Mouse (Mus musculus): Measurements from ENCODE around the gene Ankrd55. TPM values are rescaled to one million over a fixed set of nuclear protein-coding genes. Genes with fewer than 3 reads are reported as not detected.

Gene Ankrd55
- polyA plus RNA-seq, 1 experiment from 2014 or later = 10.1 TPM

DNA sequence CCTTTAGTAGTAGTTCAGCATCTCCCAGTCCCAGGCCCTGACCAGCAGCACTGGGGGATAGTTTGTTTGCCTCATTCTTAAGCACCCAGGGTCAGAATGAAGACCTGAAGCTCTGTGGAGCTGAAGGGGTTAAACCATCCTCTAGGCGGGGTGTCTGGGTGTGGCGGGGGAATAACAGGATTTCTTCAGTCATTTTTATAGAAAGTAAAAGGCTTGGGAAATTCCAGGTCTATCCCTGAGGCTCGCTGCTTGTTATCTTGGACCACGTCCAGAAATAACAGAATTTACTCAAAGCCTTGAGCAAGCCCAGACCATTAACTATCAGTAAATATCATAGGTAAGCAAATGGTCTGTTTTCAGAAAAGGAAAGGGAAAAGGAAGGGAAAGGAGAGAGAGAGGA lies 39.3 kb downstream of the Ankrd55 start:
- ATAC-seq (ENCODE audit: low FRiP score, low read depth) = no peak
- 66% methylated on average over 4 of the region's 4 CpGs for WGBS
- no peak overlapping the region for H3K27ac ChIP-seq (replicated peaks)

DNA sequence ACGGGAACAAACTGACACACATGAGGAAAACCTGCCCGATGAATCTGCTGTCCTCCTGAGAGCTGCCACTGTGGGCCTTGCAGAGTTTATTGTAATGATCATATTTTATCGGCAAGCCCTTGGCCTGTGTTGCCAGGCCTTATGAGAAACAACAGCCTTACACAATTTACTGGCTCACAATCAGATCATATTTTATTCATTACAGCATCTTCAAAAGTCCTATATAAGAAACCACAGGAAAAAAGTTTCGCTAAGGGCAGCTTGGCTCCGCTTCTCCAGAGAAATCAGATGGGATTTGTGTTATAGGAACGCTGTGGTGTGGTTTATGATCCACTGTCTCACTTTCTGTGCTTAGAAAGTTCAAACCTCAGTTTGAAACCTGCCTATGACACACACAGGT lies 42.0 kb downstream of the Ankrd55 start:
- no peak overlapping the region for H3K4me3 ChIP-seq
- H3K9ac ChIP-seq = no peak overlapping the region
- H3K4me1 ChIP-seq (replicated peaks) = peaks cover 18% of the 10 kb centered on the region
- ATAC-seq (ENCODE audit: low FRiP score, low read depth) = no peak
- 0 out of 2 replicates have a peak overlapping the region, but pooled peaks have one; percentile 82 for H3K27ac ChIP-seq (replicated peaks)
- no peak overlapping the region for H3K4me2 ChIP-seq
- H3K9me3 ChIP-seq = no peaks in the 10 kb centered on the region
- H3K36me3 ChIP-seq = no peaks in the 10 kb centered on the region
- no peaks in the 10 kb centered on the region for H3K27me3 ChIP-seq
- 89% methylated on average over 6 of the region's 6 CpGs for WGBS

More for the DNA sequence above, 39.3 kb downstream of the Ankrd55 start:
- Histone ChIP-seq H3K27me3 (no peaks in the 10 kb centered on the region), H3K9me3 (no peaks in the 10 kb centered on the region), H3K4me1 (replicated peaks) (peaks cover 18% of the 10 kb centered on the region), H3K9ac (no peak overlapping the region), H3K4me2 (no peak overlapping the region), H3K4me3 (no peak overlapping the region), H3K36me3 (no peaks in the 10 kb centered on the region)

DNA sequence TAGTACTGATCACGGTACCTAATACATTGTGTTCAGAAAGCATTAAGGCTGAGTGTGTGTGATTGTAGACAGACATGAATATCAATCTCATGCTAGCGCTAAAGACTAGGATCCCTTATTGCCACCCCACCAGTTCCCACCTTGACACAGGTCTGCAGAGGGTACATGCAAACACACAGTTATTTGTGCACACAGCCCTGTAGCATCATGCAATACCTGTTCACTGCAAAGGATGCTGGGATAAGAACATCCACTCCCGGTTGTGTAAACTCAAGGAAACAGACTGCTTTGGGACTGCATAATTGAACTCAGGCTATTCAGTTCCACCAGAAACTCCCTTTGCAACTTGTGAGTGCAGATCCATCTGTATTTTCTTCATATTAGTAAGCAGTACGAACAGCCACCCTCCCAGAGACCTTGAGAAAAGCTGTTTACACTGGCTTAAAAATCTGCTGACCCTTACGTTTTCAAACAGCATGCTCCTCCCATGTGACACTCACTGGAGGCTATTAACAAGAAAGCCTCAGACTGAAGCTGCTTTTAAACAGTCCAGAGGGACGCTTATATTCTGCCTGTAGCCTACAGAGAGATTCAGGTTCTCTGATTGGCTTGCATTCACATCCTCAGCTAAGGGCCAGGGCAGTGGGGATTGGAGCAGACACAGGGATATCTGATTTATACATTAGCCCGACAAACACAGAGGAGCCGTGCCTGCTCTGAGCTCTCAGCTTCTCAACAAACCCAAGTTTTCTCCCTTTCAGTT lies 42.8 kb downstream of the Ankrd55 start:
- ATAC-seq (ENCODE audit: low FRiP score, low read depth) = peak; percentile 88
- H3K4me3 ChIP-seq = no peak overlapping the region

DNA sequence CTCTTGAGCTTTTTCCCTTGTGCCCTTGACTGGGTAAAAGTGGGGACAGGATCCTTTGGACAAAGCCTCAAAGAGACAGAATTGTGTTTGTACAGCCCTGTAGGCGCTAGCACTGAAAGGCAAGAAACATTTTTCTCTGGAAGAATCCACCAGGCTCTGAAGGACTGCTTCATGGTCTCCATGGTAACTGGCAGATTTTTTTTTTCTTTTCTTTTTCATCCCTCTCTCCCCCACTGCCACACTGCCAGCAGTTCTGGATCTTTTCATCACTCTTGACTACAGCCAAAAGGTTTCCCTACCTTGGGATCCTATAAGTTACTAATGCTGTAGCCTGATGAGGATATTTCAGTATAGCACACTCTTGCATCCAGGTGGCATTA lies 43.4 kb downstream of the Ankrd55 start:
- H3K9me3 ChIP-seq = no peaks in the 10 kb centered on the region
- WGBS = 7% methylated on average over 1 of the region's 1 CpGs
- peaks cover 18% of the 10 kb centered on the region for H3K4me1 ChIP-seq (replicated peaks)
- H3K36me3 ChIP-seq = no peaks in the 10 kb centered on the region
- H3K4me3 ChIP-seq = no peak overlapping the region
- peak; percentile 82 for ATAC-seq (ENCODE audit: low FRiP score, low read depth)
- peak overlapping the region; percentile 37 for H3K4me2 ChIP-seq
- H3K27me3 ChIP-seq = no peaks in the 10 kb centered on the region
- H3K9ac ChIP-seq = no peak overlapping the region
- H3K27ac ChIP-seq (replicated peaks) = peak overlapping the region; percentile 82

More for the DNA sequence above, 42.8 kb downstream of the Ankrd55 start:
- WGBS = 27% methylated on average over 8 of the region's 8 CpGs
- Histone ChIP-seq H3K9me3 (no peaks in the 10 kb centered on the region), H3K4me2 (peak overlapping the region; percentile 37), H3K27ac (replicated peaks) (peak overlapping the region; percentile 82), H3K36me3 (no peaks in the 10 kb centered on the region), H3K4me1 (replicated peaks) (peaks cover 18% of the 10 kb centered on the region), H3K27me3 (no peaks in the 10 kb centered on the region), H3K9ac (no peak overlapping the region)

DNA sequence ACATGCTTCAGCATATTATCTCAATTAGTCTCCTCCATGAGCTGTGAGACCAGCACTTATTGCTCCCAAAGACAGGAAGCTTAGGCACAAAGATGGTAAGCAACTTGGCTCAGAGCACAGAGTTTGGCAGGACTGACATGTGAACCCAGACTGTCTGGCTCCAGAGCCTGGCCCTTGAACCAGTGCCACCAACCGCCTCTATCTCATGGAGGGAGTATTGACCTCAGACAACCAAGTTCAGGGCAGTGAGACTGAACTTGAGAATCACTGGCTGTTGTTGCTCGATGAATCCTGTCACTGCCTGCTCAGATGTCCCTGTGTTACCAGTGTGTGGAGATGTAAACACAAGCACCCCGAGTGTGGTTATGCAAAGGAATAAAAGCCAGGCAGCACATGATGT lies 47.3 kb downstream of the Ankrd55 start:
- no peak for ATAC-seq (ENCODE audit: low FRiP score, low read depth)
- 81% methylated on average over 3 of the region's 3 CpGs for WGBS
- no peak overlapping the region for H3K4me2 ChIP-seq
- H3K9me3 ChIP-seq = no peaks in the 10 kb centered on the region
- no peaks in the 10 kb centered on the region for H3K27me3 ChIP-seq
- peaks cover 16% of the 10 kb centered on the region for H3K4me1 ChIP-seq (replicated peaks)
- no peak overlapping the region for H3K27ac ChIP-seq (replicated peaks)
- no peak overlapping the region for H3K9ac ChIP-seq
- no peak overlapping the region for H3K4me3 ChIP-seq
- no peaks in the 10 kb centered on the region for H3K36me3 ChIP-seq

DNA sequence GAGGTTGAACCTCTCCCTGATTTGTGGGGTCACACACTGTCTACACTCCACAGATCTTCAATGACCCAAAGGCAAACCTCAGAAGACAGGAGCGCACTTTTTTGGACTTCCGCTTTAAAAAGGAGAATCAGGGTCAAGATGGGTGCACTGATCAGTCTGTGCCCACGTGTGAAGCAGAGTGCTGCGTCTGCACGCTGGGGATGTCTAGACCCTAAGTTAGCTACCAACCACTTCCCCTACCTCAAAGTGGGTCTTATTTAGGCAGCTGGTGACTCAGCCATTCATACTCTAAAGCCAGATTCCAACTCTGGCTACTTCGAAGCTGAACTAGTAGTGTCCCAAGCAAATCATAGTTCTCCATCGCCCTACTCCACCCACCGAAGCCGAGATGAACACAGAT lies 48.9 kb downstream of the Ankrd55 start:
- Histone ChIP-seq H3K27me3 (no peaks in the 10 kb centered on the region), H3K4me2 (no peak overlapping the region), H3K27ac (replicated peaks) (no peak overlapping the region), H3K9ac (no peak overlapping the region), H3K4me3 (no peak overlapping the region), H3K4me1 (replicated peaks) (no peaks in the 10 kb centered on the region; the same call in 1 of the 2 replicates), H3K36me3 (no peaks in the 10 kb centered on the region), H3K9me3 (no peaks in the 10 kb centered on the region)
- 95% methylated on average over 9 of the region's 9 CpGs for WGBS
- ATAC-seq (ENCODE audit: low FRiP score, low read depth) = no peak

DNA sequence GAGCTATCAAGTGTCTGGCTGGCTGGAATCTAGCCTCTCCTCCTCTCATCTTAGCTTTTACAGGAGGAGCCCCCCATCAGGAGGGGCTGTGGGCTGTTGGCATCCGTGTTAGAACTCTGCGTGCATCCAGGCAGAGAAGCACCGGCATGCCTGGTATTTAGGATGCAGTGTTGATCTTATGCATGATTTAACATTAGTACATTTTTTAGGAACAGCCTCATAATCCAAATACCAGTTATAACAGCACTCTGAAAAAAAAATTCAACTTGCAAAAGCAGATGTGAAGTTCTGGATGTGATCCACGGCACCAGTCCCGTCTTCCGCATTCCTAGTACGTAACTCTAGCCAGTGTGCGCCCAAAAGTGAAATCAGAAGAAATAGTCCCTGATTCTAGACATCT lies 52.0 kb downstream of the Ankrd55 start:
- no peak for ATAC-seq (ENCODE audit: low FRiP score, low read depth)

DNA sequence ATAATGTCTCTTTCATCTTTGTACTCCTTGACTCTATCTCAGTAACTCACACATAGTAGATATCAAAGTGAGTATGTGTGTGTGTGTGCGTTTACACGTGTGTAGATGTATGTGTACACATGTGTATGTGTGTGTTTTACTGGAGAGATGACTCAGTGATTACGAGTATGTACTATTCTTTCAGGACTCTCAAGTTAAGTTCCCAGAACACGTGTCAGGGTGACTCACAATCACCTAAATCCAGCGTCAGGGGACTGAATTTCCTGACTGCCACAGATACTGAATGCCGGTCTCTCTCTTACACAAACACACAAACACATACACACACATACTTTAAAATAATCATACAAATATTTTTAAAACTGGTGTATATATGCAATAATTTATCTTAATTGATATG lies 52.5 kb downstream of the Ankrd55 start:
- Histone ChIP-seq H3K9me3 (no peaks in the 10 kb centered on the region), H3K9ac (no peak overlapping the region), H3K4me3 (no peak overlapping the region), H3K4me2 (no peak overlapping the region), H3K27me3 (no peaks in the 10 kb centered on the region), H3K4me1 (replicated peaks) (no peaks in the 10 kb centered on the region), H3K27ac (replicated peaks) (no peak overlapping the region), H3K36me3 (no peaks in the 10 kb centered on the region)
- WGBS = 90% methylated on average over 6 of the region's 6 CpGs
- no peak for ATAC-seq (ENCODE audit: low FRiP score, low read depth)

More for the DNA sequence above, 52.0 kb downstream of the Ankrd55 start:
- Histone ChIP-seq H3K27ac (replicated peaks) (no peak overlapping the region), H3K27me3 (no peaks in the 10 kb centered on the region), H3K4me2 (no peak overlapping the region), H3K4me1 (replicated peaks) (no peaks in the 10 kb centered on the region), H3K4me3 (no peak overlapping the region), H3K9me3 (no peaks in the 10 kb centered on the region), H3K9ac (no peak overlapping the region), H3K36me3 (no peaks in the 10 kb centered on the region)
- 77% methylated on average over 8 of the region's 8 CpGs for WGBS

DNA sequence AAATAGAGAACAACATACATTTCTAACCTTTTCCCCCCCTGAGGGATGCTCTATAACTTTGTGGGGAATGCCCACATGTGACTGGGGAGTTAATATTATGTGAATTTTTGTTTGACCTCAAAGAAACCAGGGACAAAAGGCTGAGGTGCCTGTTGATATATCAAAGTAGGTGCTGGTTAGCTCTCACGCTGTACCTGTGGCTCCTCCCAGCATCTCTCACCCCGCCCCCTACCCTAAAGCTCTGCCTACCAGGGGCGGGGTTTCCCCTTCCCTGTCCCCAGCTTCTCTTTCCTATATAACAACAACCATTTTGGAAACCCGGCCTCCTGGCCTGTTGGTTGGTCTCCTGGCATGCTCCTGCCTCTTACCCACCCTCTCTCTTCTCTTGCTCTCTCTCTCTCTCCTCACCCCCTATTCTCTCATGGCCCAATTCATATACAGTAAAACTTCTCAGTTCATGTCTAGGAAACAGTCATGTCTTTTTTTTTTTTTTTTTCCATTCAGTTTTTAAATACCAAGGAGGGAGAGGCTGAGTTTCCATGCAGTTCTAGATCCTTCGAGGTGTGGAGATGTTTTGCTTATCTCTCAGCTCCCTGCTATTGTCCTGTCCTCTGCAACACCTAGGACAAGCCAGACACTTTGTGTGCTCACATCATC lies 54.8 kb downstream of the Ankrd55 start:
- Histone ChIP-seq H3K36me3 (no peaks in the 10 kb centered on the region), H3K27ac (replicated peaks) (no peak overlapping the region), H3K4me2 (no peak overlapping the region), H3K27me3 (no peaks in the 10 kb centered on the region), H3K4me1 (replicated peaks) (no peaks in the 10 kb centered on the region), H3K9me3 (no peaks in the 10 kb centered on the region), H3K9ac (no peak overlapping the region), H3K4me3 (no peak overlapping the region)
- no peak for ATAC-seq (ENCODE audit: low FRiP score, low read depth)
- WGBS = 65% methylated on average over 5 of the region's 5 CpGs

DNA sequence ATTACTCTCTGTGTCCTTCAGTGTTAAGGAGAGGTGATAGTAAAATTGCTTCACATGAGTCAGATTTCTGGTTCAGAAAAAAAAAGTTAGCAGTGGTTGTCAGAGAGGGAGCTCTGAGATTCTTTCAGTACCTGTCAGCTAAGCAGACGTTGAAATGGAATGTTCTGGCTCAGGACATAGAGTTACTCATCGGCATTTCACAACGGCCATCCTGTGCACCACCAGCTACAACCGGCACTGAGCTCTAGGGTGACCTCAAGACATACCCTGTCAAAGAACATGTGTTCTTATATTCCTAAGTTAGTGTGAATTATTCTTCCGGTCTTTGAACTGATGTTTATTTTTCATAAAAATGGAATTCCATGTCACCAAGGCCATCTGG lies 55.4 kb downstream of the Ankrd55 start:
- Histone ChIP-seq H3K27me3 (no peaks in the 10 kb centered on the region), H3K4me2 (no peak overlapping the region), H3K9ac (no peak overlapping the region), H3K4me1 (replicated peaks) (no peaks in the 10 kb centered on the region), H3K27ac (replicated peaks) (no peak overlapping the region), H3K36me3 (no peaks in the 10 kb centered on the region), H3K9me3 (no peaks in the 10 kb centered on the region), H3K4me3 (no peak overlapping the region)
- ATAC-seq (ENCODE audit: low FRiP score, low read depth) = no peak
- 86% methylated on average over 5 of the region's 5 CpGs for WGBS

DNA sequence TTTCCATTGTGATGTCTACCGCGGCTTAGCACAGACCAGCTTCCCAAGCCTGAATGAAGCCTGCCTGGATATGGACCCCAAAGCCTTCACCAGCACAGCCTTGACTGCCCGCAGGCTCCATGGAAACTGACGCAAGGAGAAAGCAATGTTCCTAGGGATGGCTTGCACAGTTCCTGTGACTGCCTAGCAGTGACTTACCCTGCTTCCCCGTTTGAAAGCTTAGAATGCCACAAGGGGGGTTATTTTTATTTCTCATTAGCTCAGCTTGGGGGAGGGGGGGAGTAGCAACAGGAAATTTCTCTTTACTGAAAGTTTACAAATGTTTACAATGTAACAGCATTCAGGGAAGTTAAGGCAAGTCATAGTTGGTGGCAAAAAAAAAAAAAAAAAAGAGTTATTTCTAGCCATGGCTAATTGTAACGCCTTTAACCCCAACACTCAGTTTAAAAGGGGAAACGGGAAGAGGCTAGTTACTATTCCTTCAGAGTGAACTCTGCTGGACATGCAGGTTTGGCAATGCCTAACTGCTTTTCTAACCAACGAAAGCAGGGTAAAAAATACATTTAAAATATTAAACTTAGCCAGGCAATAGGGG lies 56.1 kb downstream of the Ankrd55 start:
- ATAC-seq (ENCODE audit: low FRiP score, low read depth) = no peak
- H3K9ac ChIP-seq = no peak overlapping the region
- no peaks in the 10 kb centered on the region for H3K27me3 ChIP-seq
- H3K36me3 ChIP-seq = peaks cover 3% of the 10 kb centered on the region; the same call in 1 of the 2 replicates
- H3K9me3 ChIP-seq = no peaks in the 10 kb centered on the region
- no peak overlapping the region for H3K4me2 ChIP-seq
- no peak overlapping the region for H3K4me3 ChIP-seq
- H3K4me1 ChIP-seq (replicated peaks) = no peaks in the 10 kb centered on the region
- no peak overlapping the region for H3K27ac ChIP-seq (replicated peaks)
- 64% methylated on average over 8 of the region's 8 CpGs for WGBS

DNA sequence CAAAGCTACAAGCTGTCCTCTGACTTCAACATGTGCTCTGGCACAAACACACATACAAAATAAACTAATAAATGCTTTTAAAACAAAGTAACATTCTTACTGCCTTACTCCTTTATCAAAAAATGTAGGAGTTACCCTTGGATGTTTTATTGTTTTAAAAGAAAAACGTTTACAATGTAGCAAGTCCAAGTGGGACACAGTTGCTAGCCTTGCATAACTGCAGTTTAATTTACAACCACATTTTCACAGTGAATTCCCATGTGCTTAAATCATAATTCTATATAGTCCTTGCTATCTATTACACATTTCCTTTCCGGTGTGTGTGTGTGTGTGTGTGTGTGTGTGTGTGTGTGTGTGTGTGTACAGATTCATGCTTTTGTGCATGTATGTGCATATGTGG lies 57.3 kb downstream of the Ankrd55 start:
- no peaks in the 10 kb centered on the region for H3K9me3 ChIP-seq
- no peaks in the 10 kb centered on the region for H3K4me1 ChIP-seq (replicated peaks)
- no peaks in the 10 kb centered on the region for H3K27me3 ChIP-seq
- H3K27ac ChIP-seq (replicated peaks) = no peak overlapping the region
- no peak overlapping the region for H3K4me3 ChIP-seq
- peaks cover 13% of the 10 kb centered on the region for H3K36me3 ChIP-seq
- H3K9ac ChIP-seq = no peak overlapping the region
- H3K4me2 ChIP-seq = no peak overlapping the region
- no peak for ATAC-seq (ENCODE audit: low FRiP score, low read depth)
- WGBS = 82% methylated on average over 2 of the region's 2 CpGs
